Comparison of ENCODE assay signal across 14 mouse cellular contexts in genomic region chr2:158893171-158893853, GRCm38 (mm10).
A peak's percentile ranks its signal among the peaks of the same experiment; 100 is the strongest.
DNase-seq lines count a peak whose midpoint lies in the region; ATAC-seq lines count a peak whose summit lies in the region.
"Had no signal": no experiment of that assay in that cellular context is flagged by ENCODE, and none has a peak within 500 bp of the region (broad histone marks: within the 10 kb centered on the region; RNA-seq: fewer than 3 reads in every experiment).

No protein-coding gene starts in this region.

- H3K9ac ChIP-seq in hindbrain, embryonic 13.5 days: no peak overlapping the region
- no peak overlapping the region for H3K9ac ChIP-seq in neural tube, embryonic 15.5 days (replicated peaks)
- H3K9ac ChIP-seq in liver, embryonic 11.5 days (ENCODE audit: low read depth, low read length): no peak overlapping the region
- H3K9ac ChIP-seq in forebrain, embryonic 11.5 days (ENCODE audit: low read length): no peak overlapping the region

- no peaks in the 10 kb centered on the region for H3K27me3 ChIP-seq in hindbrain, embryonic 10.5 days (ENCODE audit: insufficient read depth, poor library complexity, severe bottlenecking)
- H3K27me3 ChIP-seq in hindbrain, embryonic 13.5 days: 0 out of 2 replicates have a peak, but pooled peaks cover 4% of the 10 kb centered on the region
- peaks cover 9% of the 10 kb centered on the region; the same call in 1 of the 2 replicates for H3K27me3 ChIP-seq in neural tube, embryonic 15.5 days (replicated peaks)
- H3K27me3 ChIP-seq in liver, embryonic 11.5 days (replicated peaks; ENCODE audit: control insufficient read depth, insufficient read depth, low read length): no peaks in the 10 kb centered on the region
- H3K27me3 ChIP-seq in forebrain, embryonic 11.5 days (ENCODE audit: control insufficient read depth, insufficient read depth, low read length): no peaks in the 10 kb centered on the region
- H3K27me3 ChIP-seq: CH12.LX had no signal

- H3K4me1 ChIP-seq in hindbrain, embryonic 10.5 days (replicated peaks): peaks cover 10% of the 10 kb centered on the region
- H3K4me1 ChIP-seq in hindbrain, embryonic 13.5 days (replicated peaks): peaks cover 7% of the 10 kb centered on the region
- H3K4me1 ChIP-seq in neural tube, embryonic 15.5 days: peaks cover 7% of the 10 kb centered on the region
- H3K4me1 ChIP-seq in liver, embryonic 11.5 days (replicated peaks; ENCODE audit: control insufficient read depth, insufficient read depth, low read length): no peaks in the 10 kb centered on the region
- H3K4me1 ChIP-seq in forebrain, embryonic 11.5 days (replicated peaks; ENCODE audit: control insufficient read depth, insufficient read depth, low read length): no peaks in the 10 kb centered on the region

- no peaks in the 10 kb centered on the region for H3K36me3 ChIP-seq in hindbrain, embryonic 10.5 days
- no peaks in the 10 kb centered on the region for H3K36me3 ChIP-seq in hindbrain, embryonic 13.5 days
- H3K36me3 ChIP-seq in neural tube, embryonic 15.5 days: no peaks in the 10 kb centered on the region
- no peaks in the 10 kb centered on the region for H3K36me3 ChIP-seq in liver, embryonic 11.5 days (ENCODE audit: control insufficient read depth, insufficient read depth, low read length)
- H3K36me3 ChIP-seq in forebrain, embryonic 11.5 days (ENCODE audit: control insufficient read depth, insufficient read depth, low read length): no peaks in the 10 kb centered on the region
- H3K36me3 ChIP-seq: limb, embryonic 10.5 days had no signal

- H3K4me2 ChIP-seq in hindbrain, embryonic 13.5 days: no peak overlapping the region
- H3K4me2 ChIP-seq in neural tube, embryonic 15.5 days: no peak overlapping the region
- H3K4me2 ChIP-seq in liver, embryonic 11.5 days: no peak overlapping the region
- no peak overlapping the region for H3K4me2 ChIP-seq in forebrain, embryonic 11.5 days (ENCODE audit: low read depth, low read length, severe bottlenecking)

- H3K9me3 ChIP-seq in hindbrain, embryonic 10.5 days: no peaks in the 10 kb centered on the region
- H3K9me3 ChIP-seq in hindbrain, embryonic 13.5 days: no peaks in the 10 kb centered on the region
- H3K9me3 ChIP-seq in neural tube, embryonic 15.5 days (replicated peaks): no peaks in the 10 kb centered on the region
- H3K9me3 ChIP-seq in liver, embryonic 11.5 days (ENCODE audit: control insufficient read depth, low read length): no peaks in the 10 kb centered on the region
- H3K9me3 ChIP-seq in forebrain, embryonic 11.5 days (ENCODE audit: control insufficient read depth, low read length): no peaks in the 10 kb centered on the region
- H3K9me3 ChIP-seq: limb, embryonic 10.5 days had no signal

- WGBS in hindbrain, embryonic 10.5 days: 66% methylated on average over 16 of the region's 16 CpGs
- WGBS in hindbrain, embryonic 13.5 days: 53% methylated on average over 16 of the region's 16 CpGs
- 44% methylated on average over 16 of the region's 16 CpGs for WGBS in neural tube, embryonic 15.5 days
- WGBS in liver, embryonic 11.5 days: 32% methylated on average over 16 of the region's 16 CpGs
- WGBS in forebrain, embryonic 11.5 days: 86% methylated on average over 16 of the region's 16 CpGs

- no peak overlapping the region for H3K4me3 ChIP-seq in hindbrain, embryonic 10.5 days
- H3K4me3 ChIP-seq in hindbrain, embryonic 13.5 days: no peak overlapping the region
- H3K4me3 ChIP-seq in neural tube, embryonic 15.5 days (replicated peaks): no peak overlapping the region
- H3K4me3 ChIP-seq in liver, embryonic 11.5 days (ENCODE audit: low read depth, low read length): no peak overlapping the region
- H3K4me3 ChIP-seq in forebrain, embryonic 11.5 days (ENCODE audit: low read depth, low read length): no peak overlapping the region
- H3K4me3 ChIP-seq: erythroblast, embryonic 14.5 days; limb, embryonic 10.5 days had no signal

- ATAC-seq in hindbrain, embryonic 13.5 days (ENCODE audit: low FRiP score): no peak
- ATAC-seq in neural tube, embryonic 15.5 days (ENCODE audit: low FRiP score): no peak
- ATAC-seq in liver, embryonic 11.5 days (replicated peaks; ENCODE audit: low FRiP score): peak; percentile 23; the same call in 1 of the 2 replicates
- ATAC-seq in forebrain, embryonic 11.5 days (replicated peaks; ENCODE audit: low FRiP score): no peak
- ATAC-seq: midbrain, embryonic 16.5 days had no signal

- DNase-seq in hindbrain, embryonic 10.5 days (ENCODE audit: low spot score): peak; percentile 11
- DNase-seq in neural tube, embryonic 10.5 days (ENCODE audit: extremely low spot score, low spot score): peak; percentile 45
- DNase-seq in liver, embryonic 11.5 days (ENCODE audit: low spot score): peak; percentile 39
- no peak for DNase-seq in forebrain, embryonic 11.5 days (ENCODE audit: low spot score)
- DNase-seq in ovary, postnatal 36 days (ENCODE audit: low spot score): no peak
- no peak for DNase-seq in layer of hippocampus, postnatal 14 days (ENCODE audit: low spot score in 2 of 2)
- DNase-seq: gastrocnemius, postnatal 36 days; thymus, postnatal 4 days had no signal

- H3K27ac ChIP-seq in hindbrain, embryonic 10.5 days: no peak overlapping the region; the same call in 1 of the 2 replicates
- H3K27ac ChIP-seq in hindbrain, embryonic 13.5 days: no peak overlapping the region
- no peak overlapping the region for H3K27ac ChIP-seq in neural tube, embryonic 15.5 days (replicated peaks)
- H3K27ac ChIP-seq in liver, embryonic 11.5 days (ENCODE audit: low read depth, low read length): no peak overlapping the region
- H3K27ac ChIP-seq in forebrain, embryonic 11.5 days (ENCODE audit: low read depth, low read length): no peak overlapping the region
- H3K27ac ChIP-seq: limb, embryonic 10.5 days had no signal

Comparison
In these comparisons a context has a peak if more than half of its experiments do, and no peak if none do; other contexts are left out.
1. DNase-seq: peak in hindbrain, embryonic 10.5 days (single experiment), neural tube, embryonic 10.5 days (single experiment) and liver, embryonic 11.5 days (single experiment); none in forebrain, embryonic 11.5 days (single experiment), ovary, postnatal 36 days (single experiment) and layer of hippocampus, postnatal 14 days (0 of 2).